Mouse (Mus musculus): Measurements from ENCODE around the gene Capza3.

The Capza3 gene

GRCm38 (mm10) chr6:140040952-140041351 is at the start of gene Capza3:
Capza3 (plus strand) TSS chr6:140041252.
- CTCF ChIA-PET = no interaction called here

GRCm38 (mm10) chr6:140005181-140005580 is 35.9 kb upstream of the Capza3 start:
- CTCF ChIA-PET = interaction anchor here (0.7 kb wide), 1 partner anchor 1435 kb away, joined by 3 read pairs; no protein-coding TSS in a partner anchor

- CTCF ChIA-PET = no interaction called here
Measured at GRCm38 (mm10) chr6:140024404-140024803, 16.6 kb upstream of the Capza3 start.

GRCm38 (mm10) chr6:140041357-140041756 is 305 bp downstream of the Capza3 start, which contains the start of gene Plcz1:
Plcz1 (minus strand) TSS chr6:140041457.
- CTCF ChIA-PET = no interaction called here

GRCm38 (mm10) chr6:140051476-140051875 is 10.4 kb downstream of the Capza3 start:
- CTCF ChIA-PET = no interaction called here

- CTCF ChIA-PET = no interaction called here
Measured at GRCm38 (mm10) chr6:140054271-140054928, 13.3 kb downstream of the Capza3 start.

- CTCF ChIA-PET = no interaction called here
Measured at GRCm38 (mm10) chr6:140069177-140069576, 28.1 kb downstream of the Capza3 start.

- CTCF ChIA-PET = no interaction called here
Measured at GRCm38 (mm10) chr6:140080933-140081332, 39.9 kb downstream of the Capza3 start.

- CTCF ChIA-PET = no interaction called here
Measured at GRCm38 (mm10) chr6:140081739-140082138, 40.7 kb downstream of the Capza3 start.

- CTCF ChIA-PET = no interaction called here
Measured at GRCm38 (mm10) chr6:140089855-140090254, 48.8 kb downstream of the Capza3 start.

Data from spleen, embryonic (tissue).